Mouse (Mus musculus) hindbrain, embryonic 14.5 days (tissue): ENCODE measurements at regions not wholly inside any gene's neighbourhood (a gene's known extent, or its start where the extent isn't known, plus 50 kb on each side); places are given as distances from the start of the nearest gene placed in this dataset.
"Not testable (repeated sequence)": the region's sequence is repeated elsewhere in the genome, so short reads cannot be mapped to it uniquely, and the experiment has no call there.

Experiments used
- ATAC-seq: fragments of 200-750 bp; cut with Nextera tagmentation; 2 replicates; pipeline ENCODE4 v1.8.0; 2017; ENCODE audit warnings: moderate number of reproducible peaks, mild to moderate bottlenecking, moderate TSS enrichment, moderate library complexity; ENCODE audit not compliant: low FRiP score
- DNase-seq: peaks from one replicate; pipeline ENCODE4 v3.0.0-alpha.2; 2015; ENCODE audit warnings: low spot score
- H3K27ac ChIP-seq: fragments of 300-500 bp; sonication (generic); 2 replicates; pipeline ENCODE4 v1.5.1; 2014; ENCODE audit warnings: mild to moderate bottlenecking, moderate library complexity
- H3K27me3 ChIP-seq: fragments of 300-500 bp; sonication (generic); 2 replicates; pipeline ENCODE4 v1.6.1; 2014; ENCODE audit warnings: mild to moderate bottlenecking, low read length, mixed read lengths; ENCODE audit not compliant: control insufficient read depth, insufficient read depth
- H3K36me3 ChIP-seq: fragments of 300-500 bp; sonication (generic); replicated peaks from 2 replicates; pipeline ENCODE4 v1.6.1; 2014; ENCODE audit not compliant: control insufficient read depth, insufficient read depth
- H3K4me1 ChIP-seq: fragments of 300-500 bp; sonication (generic); replicated peaks from 2 replicates; pipeline ENCODE4 v1.6.1; 2014; ENCODE audit warnings: antibody characterized with exemption, low read length, mixed read lengths; ENCODE audit not compliant: control insufficient read depth, insufficient read depth
- H3K4me2 ChIP-seq: fragments of 300-500 bp; sonication (generic); replicated peaks from 2 replicates; pipeline ENCODE4 v1.6.1; 2014; ENCODE audit warnings: mild to moderate bottlenecking, moderate library complexity
- H3K4me3 ChIP-seq: fragments of 300-500 bp; sonication (generic); replicated peaks from 2 replicates; pipeline ENCODE4 v1.5.1; 2014; ENCODE audit warnings: mild to moderate bottlenecking, low read length
- H3K9ac ChIP-seq: fragments of 300-500 bp; sonication (generic); 2 replicates; pipeline ENCODE4 v1.6.1; 2014
- H3K9me3 ChIP-seq: fragments of 300-500 bp; sonication (generic); 2 replicates; pipeline ENCODE4 v1.6.1; 2016; ENCODE audit warnings: low read length; ENCODE audit not compliant: control insufficient read depth
- WGBS: fragments of 180-500 bp; shearing (Covaris S2); extraction: QIAGEN DNeasy Blood & Tissue Kit; methylation state at CpG from one replicate; pipeline ENCODE4 v1.1.7; 2014; 5-methylcytosine and 5-hydroxymethylcytosine counted together

GRCm38 (mm10) chr8:31720585-31720984, 1707.9 kb upstream of the 5930422O12Rik start:
- no peaks in the 10 kb centered on the region for H3K9me3 ChIP-seq
- ATAC-seq, result no peak; the same call in 1 of the 2 replicates
- 34% methylated on average over 3 of the region's 3 CpGs for WGBS
- H3K9ac ChIP-seq, result no peak overlapping the region
- no peak overlapping the region for H3K4me2 ChIP-seq
- no peak overlapping the region for H3K4me3 ChIP-seq
- H3K27me3 ChIP-seq, result no peaks in the 10 kb centered on the region
- no peaks in the 10 kb centered on the region for H3K36me3 ChIP-seq
- no peaks in the 10 kb centered on the region for H3K4me1 ChIP-seq
- no peak overlapping the region for H3K27ac ChIP-seq
- DNase-seq, result no peak

DNA sequence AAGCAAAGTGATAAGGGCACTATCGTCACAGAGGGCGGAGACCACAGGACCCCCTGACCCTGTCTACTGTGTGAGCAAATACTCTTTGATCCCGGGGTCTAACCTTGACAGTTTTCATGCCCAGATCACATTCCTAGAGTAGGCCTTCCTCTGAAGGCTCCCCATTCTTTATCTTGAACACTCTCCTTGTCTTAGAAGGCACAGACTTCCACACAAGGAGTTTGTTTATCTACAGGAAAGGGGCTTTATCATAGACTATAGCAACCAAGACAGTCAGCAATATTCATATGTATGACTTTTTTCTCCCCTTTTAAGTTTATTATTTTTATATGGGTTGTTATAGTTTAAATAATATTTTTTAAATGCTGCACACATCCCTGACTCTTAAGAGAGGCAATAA, 1703.1 kb upstream of the 5930422O12Rik start:
- H3K4me3 ChIP-seq, result no peak overlapping the region
- no peaks in the 10 kb centered on the region for H3K27me3 ChIP-seq
- no peak overlapping the region for H3K4me2 ChIP-seq
- ATAC-seq, result no peak
- no peaks in the 10 kb centered on the region for H3K36me3 ChIP-seq
- DNase-seq, result no peak
- 0 out of 2 replicates have a peak, but pooled peaks cover 3% of the 10 kb centered on the region for H3K9me3 ChIP-seq
- no peak overlapping the region for H3K9ac ChIP-seq
- no peaks in the 10 kb centered on the region for H3K4me1 ChIP-seq
- no peak overlapping the region for H3K27ac ChIP-seq
- 88% methylated on average over 3 of the region's 3 CpGs for WGBS

DNA sequence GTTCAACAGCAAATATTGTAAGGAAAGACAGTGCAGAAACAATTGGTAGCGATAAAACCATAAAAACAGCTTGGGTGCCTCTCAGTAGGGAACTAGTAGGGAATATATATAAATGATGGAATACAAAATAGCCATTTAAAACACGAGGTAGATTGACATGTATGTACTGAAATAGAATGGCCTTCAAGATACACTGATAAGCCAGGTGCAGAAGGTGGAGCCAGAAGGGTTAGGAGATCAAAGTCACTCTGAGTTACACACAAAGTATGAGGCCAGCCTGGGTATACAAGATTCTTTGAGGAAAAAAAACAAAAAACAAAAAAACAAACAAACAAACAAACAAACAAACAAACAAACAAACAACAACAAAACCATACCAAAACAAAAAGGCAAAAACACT, 1692.9 kb upstream of the 5930422O12Rik start:
- ATAC-seq, result no peak
- Histone ChIP-seq H3K27me3 (no peaks in the 10 kb centered on the region), H3K36me3 (no peaks in the 10 kb centered on the region), H3K27ac (no peak overlapping the region), H3K4me2 (no peak overlapping the region), H3K4me3 (no peak overlapping the region), H3K9me3 (no peaks in the 10 kb centered on the region), H3K4me1 (no peaks in the 10 kb centered on the region), H3K9ac (no peak overlapping the region)
- 88% methylated on average over 2 of the region's 2 CpGs for WGBS
- no peak for DNase-seq

GRCm38 (mm10) chr8:31737314-31737713, 1691.2 kb upstream of the 5930422O12Rik start:
- not testable (repeated sequence) for ATAC-seq, H3K9me3 ChIP-seq, H3K4me1 ChIP-seq, DNase-seq, H3K9ac ChIP-seq, H3K27me3 ChIP-seq, H3K36me3 ChIP-seq, H3K4me2 ChIP-seq, H3K27ac ChIP-seq, H3K4me3 ChIP-seq
- WGBS, result 89% methylated on average over 6 of the region's 6 CpGs

- ATAC-seq (no peak), DNase-seq (no peak)
- Histone ChIP-seq H3K27me3 (no peaks in the 10 kb centered on the region), H3K4me3 (no peak overlapping the region), H3K36me3 (no peaks in the 10 kb centered on the region), H3K4me1 (no peaks in the 10 kb centered on the region), H3K27ac (no peak overlapping the region), H3K4me2 (no peak overlapping the region), H3K9me3 (no peaks in the 10 kb centered on the region), H3K9ac (no peak overlapping the region)
Observed at GRCm38 (mm10) chr8:31746855-31747254, 1681.7 kb upstream of the 5930422O12Rik start.

GRCm38 (mm10) chr8:31749974-31750373, 1678.5 kb upstream of the 5930422O12Rik start:
- no peaks in the 10 kb centered on the region for H3K4me1 ChIP-seq
- DNase-seq (no peak), ATAC-seq (no peak)
- H3K9me3 ChIP-seq, result no peaks in the 10 kb centered on the region
- no peak overlapping the region for H3K27ac ChIP-seq
- H3K27me3 ChIP-seq, result no peaks in the 10 kb centered on the region
- WGBS, result 82% methylated on average over 2 of the region's 2 CpGs
- no peak overlapping the region for H3K4me2 ChIP-seq
- no peak overlapping the region for H3K4me3 ChIP-seq
- H3K9ac ChIP-seq, result no peak overlapping the region
- no peaks in the 10 kb centered on the region for H3K36me3 ChIP-seq

GRCm38 (mm10) chr8:31750482-31751126, 1677.9 kb upstream of the 5930422O12Rik start:
- Histone ChIP-seq H3K9ac (no peak overlapping the region), H3K27ac (no peak overlapping the region), H3K4me1 (no peaks in the 10 kb centered on the region), H3K9me3 (no peaks in the 10 kb centered on the region), H3K27me3 (no peaks in the 10 kb centered on the region), H3K36me3 (no peaks in the 10 kb centered on the region), H3K4me3 (no peak overlapping the region), H3K4me2 (no peak overlapping the region)
- DNase-seq (no peak), ATAC-seq (no peak)
- 84% methylated on average over 3 of the region's 3 CpGs for WGBS

DNA sequence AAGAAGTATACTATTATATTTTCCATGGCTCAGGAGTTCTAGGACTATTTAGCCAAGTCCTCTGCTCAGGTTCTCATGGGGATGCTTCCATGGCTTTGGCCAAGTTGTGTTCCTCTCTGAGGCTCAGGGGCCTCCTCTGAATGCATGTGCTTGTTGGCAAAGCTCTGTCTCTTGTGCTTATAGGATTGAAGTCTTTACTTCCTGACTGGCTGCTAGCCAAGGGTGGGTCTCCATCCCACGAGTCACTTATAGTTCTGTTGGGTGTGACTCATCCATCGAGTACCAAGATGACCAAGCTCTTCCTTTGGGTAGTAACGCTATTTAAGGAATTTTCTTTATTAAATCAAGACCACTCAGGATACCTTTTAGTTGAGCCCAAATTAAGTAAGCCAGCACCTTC, 1672.8 kb upstream of the 5930422O12Rik start:
- no peaks in the 10 kb centered on the region for H3K9me3 ChIP-seq
- ATAC-seq, result no peak
- DNase-seq, result no peak
- no peaks in the 10 kb centered on the region for H3K36me3 ChIP-seq
- no peak overlapping the region for H3K4me2 ChIP-seq
- H3K27me3 ChIP-seq, result no peaks in the 10 kb centered on the region
- H3K4me3 ChIP-seq, result no peak overlapping the region
- 90% methylated on average over 3 of the region's 3 CpGs for WGBS
- H3K27ac ChIP-seq, result no peak overlapping the region
- no peak overlapping the region for H3K9ac ChIP-seq
- H3K4me1 ChIP-seq, result no peaks in the 10 kb centered on the region

- H3K4me1 ChIP-seq, result no peaks in the 10 kb centered on the region
- no peak overlapping the region for H3K27ac ChIP-seq
- ATAC-seq, result no peak
- no peaks in the 10 kb centered on the region for H3K36me3 ChIP-seq
- H3K27me3 ChIP-seq, result no peaks in the 10 kb centered on the region
- no peak overlapping the region for H3K4me2 ChIP-seq
- no peak overlapping the region for H3K9ac ChIP-seq
- H3K9me3 ChIP-seq, result no peaks in the 10 kb centered on the region
- no peak for DNase-seq
- H3K4me3 ChIP-seq, result no peak overlapping the region
- 86% methylated on average over 6 of the region's 6 CpGs for WGBS
Observed at GRCm38 (mm10) chr8:31762091-31762490, 1666.4 kb upstream of the 5930422O12Rik start.
